Mouse (Mus musculus) midbrain, embryonic 15.5 days (tissue): ENCODE data around the gene Acad8. TPM values are rescaled to one million over a fixed set of nuclear protein-coding genes. Genes with fewer than 3 reads are reported as not detected.
A peak's percentile ranks its signal among the peaks of the same experiment; 100 is the strongest.

Source experiments
- ATAC-seq: fragments of 200-750 bp; cut with Nextera tagmentation; replicated peaks from 2 replicates; pipeline ENCODE4 v1.8.0; 2017; ENCODE audit warnings: moderate TSS enrichment
- H3K27ac ChIP-seq: fragments of 300-500 bp; sonication (generic); 2 replicates; pipeline ENCODE4 v1.5.1; 2015; ENCODE audit warnings: mild to moderate bottlenecking, inconsistent platforms
- H3K27me3 ChIP-seq: fragments of 300-500 bp; sonication (generic); replicated peaks from 2 replicates; pipeline ENCODE4 v1.6.1; 2015; ENCODE audit warnings: inconsistent platforms
- H3K36me3 ChIP-seq: fragments of 300-500 bp; sonication (generic); replicated peaks from 2 replicates; pipeline ENCODE4 v1.6.1; 2015; ENCODE audit warnings: inconsistent platforms
- H3K4me1 ChIP-seq: fragments of 300-500 bp; sonication (generic); 2 replicates; pipeline ENCODE4 v1.6.1; 2015; ENCODE audit warnings: inconsistent platforms
- H3K4me2 ChIP-seq: fragments of 300-500 bp; sonication (generic); 2 replicates; pipeline ENCODE4 v1.6.1; 2015; ENCODE audit warnings: inconsistent platforms, mild to moderate bottlenecking, moderate library complexity
- H3K4me3 ChIP-seq: fragments of 300-500 bp; sonication (generic); 2 replicates; pipeline ENCODE4 v1.5.1; 2015; ENCODE audit warnings: mild to moderate bottlenecking, inconsistent platforms
- H3K9ac ChIP-seq: fragments of 300-500 bp; sonication (generic); 2 replicates; pipeline ENCODE4 v1.6.1; 2015; ENCODE audit warnings: mild to moderate bottlenecking, inconsistent platforms
- H3K9me3 ChIP-seq: fragments of 300-500 bp; sonication (generic); 2 replicates; pipeline ENCODE4 v1.6.1; 2016; ENCODE audit warnings: inconsistent platforms
- WGBS: fragments of 180-500 bp; shearing (Covaris S2); methylation state at CpG from one replicate; pipeline ENCODE4 v1.1.7; 2015; ENCODE audit warnings: mixed read lengths; 5-methylcytosine and 5-hydroxymethylcytosine counted together
- polyA plus RNA-seq: library from polyadenylated mRNA; unstranded; fragments of >200 nt; fragmentation: Nextera tagmentation; extraction: Ambion mirVana; gene quantifications from 2 replicates; pipeline ENCODE4 v1.2.1, GENCODE M21; 2015

The Acad8 gene
- 35.8 and 36.4 TPM in 2 replicates for polyA plus RNA-seq

- H3K27ac ChIP-seq: peak within 1 kb of the TSS; percentile 78
- peak within 1 kb of the TSS; percentile 86 for H3K4me3 ChIP-seq
- H3K36me3 ChIP-seq: peaks cover 5% of the 10 kb centered on the region
- H3K4me2 ChIP-seq: peak within 1 kb of the TSS; percentile 86
- peak within 1 kb of the TSS; percentile 67 for H3K9ac ChIP-seq
- no peaks in the 10 kb centered on the region for H3K9me3 ChIP-seq
- peak; percentile 99 for ATAC-seq
- WGBS: under 1% methylated on average over 35 of the region's 35 CpGs
- no peaks in the 10 kb centered on the region for H3K27me3 ChIP-seq
- peaks cover 28% of the 10 kb centered on the region for H3K4me1 ChIP-seq
Observed at GRCm38 (mm10) chr9:26999461-27000395, at the start of gene Acad8, which contains the start of gene Thyn1. Gene Acad8 (minus strand): TSS chr9:26999566. Gene Thyn1 (plus strand): TSS chr9:26999710.

GRCm38 (mm10) chr9:27043892-27044291 is 44.5 kb upstream of the Acad8 start:
- 92% methylated on average over 5 of the region's 5 CpGs for WGBS
- Histone ChIP-seq H3K36me3 (peaks cover 64% of the 10 kb centered on the region), H3K4me1 (no peaks in the 10 kb centered on the region), H3K9me3 (no peaks in the 10 kb centered on the region), H3K9ac (no peak overlapping the region), H3K27me3 (no peaks in the 10 kb centered on the region), H3K27ac (no peak overlapping the region), H3K4me2 (no peak overlapping the region), H3K4me3 (no peak overlapping the region)
- ATAC-seq: no peak

GRCm38 (mm10) chr9:27030763-27031100 is 31.4 kb upstream of the Acad8 start:
- peaks cover 48% of the 10 kb centered on the region for H3K4me1 ChIP-seq
- ATAC-seq: peak; percentile 60
- H3K4me3 ChIP-seq: peak overlapping the region; percentile 97

GRCm38 (mm10) chr9:27029828-27030762 is 30.7 kb upstream of the Acad8 start, which contains the start of the genes Vps26b and Ncapd3:
Gene Vps26b (minus strand): TSS chr9:27030065.
Gene Ncapd3 (plus strand): TSS chr9:27030175.
- WGBS: under 1% methylated on average over 75 of the region's 80 CpGs
- Histone ChIP-seq H3K4me3 (peak within 1 kb of the TSS; percentile 97), H3K36me3 (no peaks in the 10 kb centered on the region), H3K4me1 (peaks cover 52% of the 10 kb centered on the region), H3K9me3 (no peaks in the 10 kb centered on the region), H3K27me3 (no peaks in the 10 kb centered on the region), H3K9ac (peak within 1 kb of the TSS; percentile 98), H3K27ac (peak within 1 kb of the TSS; percentile 94), H3K4me2 (peak within 1 kb of the TSS; percentile 72)
- peak; percentile 95 for ATAC-seq

More at GRCm38 (mm10) chr9:27030763-27031100, 31.4 kb upstream of the Acad8 start:
- H3K27ac ChIP-seq: peak overlapping the region; percentile 31; the same call in 1 of the 2 replicates
- peak overlapping the region; percentile 72 for H3K4me2 ChIP-seq
- peak overlapping the region; percentile 48 for H3K9ac ChIP-seq
- no peaks in the 10 kb centered on the region for H3K36me3 ChIP-seq
- H3K9me3 ChIP-seq: no peaks in the 10 kb centered on the region
- WGBS: 0% methylated on average over 17 of the region's 17 CpGs
- no peaks in the 10 kb centered on the region for H3K27me3 ChIP-seq

- H3K9ac ChIP-seq: peak overlapping the region; percentile 98
- H3K4me1 ChIP-seq: peaks cover 56% of the 10 kb centered on the region
Observed at GRCm38 (mm10) chr9:27029022-27029827, 29.9 kb upstream of the Acad8 start.

GRCm38 (mm10) chr9:27026708-27027107 is 27.3 kb upstream of the Acad8 start:
- no peak overlapping the region for H3K9ac ChIP-seq
- no peaks in the 10 kb centered on the region for H3K36me3 ChIP-seq
- H3K4me2 ChIP-seq: peak overlapping the region; percentile 58
- no peak for ATAC-seq
- no peak overlapping the region for H3K27ac ChIP-seq
- WGBS: 81% methylated on average over 1 of the region's 1 CpGs
- H3K27me3 ChIP-seq: no peaks in the 10 kb centered on the region
- H3K4me3 ChIP-seq: no peak overlapping the region
- peaks cover 52% of the 10 kb centered on the region for H3K4me1 ChIP-seq
- H3K9me3 ChIP-seq: no peaks in the 10 kb centered on the region

More at GRCm38 (mm10) chr9:27029022-27029827, 29.9 kb upstream of the Acad8 start:
- H3K4me3 ChIP-seq: peak overlapping the region; percentile 97
- H3K9me3 ChIP-seq: no peaks in the 10 kb centered on the region
- no peaks in the 10 kb centered on the region for H3K27me3 ChIP-seq
- peak overlapping the region; percentile 94 for H3K27ac ChIP-seq
- H3K4me2 ChIP-seq: peak overlapping the region; percentile 58
- ATAC-seq: peak; percentile 59
- WGBS: under 1% methylated on average over 52 of the region's 52 CpGs
- no peaks in the 10 kb centered on the region for H3K36me3 ChIP-seq

GRCm38 (mm10) chr9:27023681-27024080 is 24.3 kb upstream of the Acad8 start:
- no peaks in the 10 kb centered on the region for H3K9me3 ChIP-seq
- H3K9ac ChIP-seq: no peak overlapping the region
- no peak overlapping the region for H3K27ac ChIP-seq
- ATAC-seq: no peak
- no peak overlapping the region for H3K4me3 ChIP-seq
- H3K4me1 ChIP-seq: peaks cover 41% of the 10 kb centered on the region
- H3K27me3 ChIP-seq: no peaks in the 10 kb centered on the region
- 87% methylated on average over 4 of the region's 4 CpGs for WGBS
- H3K36me3 ChIP-seq: no peaks in the 10 kb centered on the region; the same call in 1 of the 2 replicates
- no peak overlapping the region for H3K4me2 ChIP-seq

GRCm38 (mm10) chr9:27018961-27019360 is 19.6 kb upstream of the Acad8 start:
- H3K9ac ChIP-seq: no peak overlapping the region
- H3K27ac ChIP-seq: no peak overlapping the region
- no peak for ATAC-seq
- H3K4me1 ChIP-seq: 0 out of 2 replicates have a peak, but pooled peaks cover 4% of the 10 kb centered on the region
- H3K9me3 ChIP-seq: no peaks in the 10 kb centered on the region
- 94% methylated on average over 10 of the region's 10 CpGs for WGBS
- H3K4me3 ChIP-seq: no peak overlapping the region
- H3K4me2 ChIP-seq: no peak overlapping the region
- H3K36me3 ChIP-seq: peaks cover 39% of the 10 kb centered on the region
- no peaks in the 10 kb centered on the region for H3K27me3 ChIP-seq

- ATAC-seq: no peak
- Histone ChIP-seq H3K9me3 (no peaks in the 10 kb centered on the region), H3K27me3 (no peaks in the 10 kb centered on the region), H3K4me3 (no peak overlapping the region), H3K4me1 (no peaks in the 10 kb centered on the region), H3K36me3 (peaks cover 85% of the 10 kb centered on the region), H3K4me2 (no peak overlapping the region), H3K9ac (no peak overlapping the region), H3K27ac (no peak overlapping the region)
- WGBS: 88% methylated on average over 4 of the region's 4 CpGs
Observed at GRCm38 (mm10) chr9:27011572-27011971, 12.2 kb upstream of the Acad8 start.

- H3K9me3 ChIP-seq: no peaks in the 10 kb centered on the region
Observed at GRCm38 (mm10) chr9:27009231-27009630, 9.9 kb upstream of the Acad8 start.

GRCm38 (mm10) chr9:27006866-27007265 is 7.5 kb upstream of the Acad8 start:
- no peaks in the 10 kb centered on the region for H3K27me3 ChIP-seq
- peaks cover under 1% of the 10 kb centered on the region; the same call in 1 of the 2 replicates for H3K4me1 ChIP-seq
- no peak for ATAC-seq
- WGBS: 87% methylated on average over 5 of the region's 5 CpGs
- H3K9me3 ChIP-seq: no peaks in the 10 kb centered on the region
- H3K36me3 ChIP-seq: peaks cover 46% of the 10 kb centered on the region
- H3K4me3 ChIP-seq: no peak overlapping the region
- no peak overlapping the region for H3K4me2 ChIP-seq
- H3K9ac ChIP-seq: no peak overlapping the region
- H3K27ac ChIP-seq: no peak overlapping the region

More at GRCm38 (mm10) chr9:27009231-27009630, 9.9 kb upstream of the Acad8 start:
- WGBS: 83% methylated on average over 5 of the region's 5 CpGs
- H3K4me3 ChIP-seq: no peak overlapping the region
- H3K4me2 ChIP-seq: no peak overlapping the region
- H3K36me3 ChIP-seq: peaks cover 64% of the 10 kb centered on the region
- no peak for ATAC-seq
- H3K27ac ChIP-seq: no peak overlapping the region
- no peaks in the 10 kb centered on the region for H3K27me3 ChIP-seq
- H3K4me1 ChIP-seq: no peaks in the 10 kb centered on the region
- no peak overlapping the region for H3K9ac ChIP-seq
